Mouse (Mus musculus) left cerebral cortex, adult 18-20 months (tissue): Measurements from ENCODE around the gene Scgb2b17. TPM values are rescaled to one million over a fixed set of nuclear protein-coding genes. Genes with fewer than 3 reads are reported as not detected.
"Not testable (repeated sequence)": the region's sequence is repeated elsewhere in the genome, so short reads cannot be mapped to it uniquely, and the experiment has no call there.

Source experiments
- DNase-seq, 2 experiments: peaks; one replicate each; pipeline ENCODE4 v3.0.0; 2021 to 2022; ENCODE audit warnings: low spot score in 2 of 2, mixed read lengths in 1 of 2
- long read RNA-seq, 2 experiments: library from polyadenylated mRNA; stranded (forward); transcript quantifications; one replicate each; pipeline ENCODE4 v2.0.0; 2021
- total RNA-seq, 2 experiments: library from RNA; stranded (reverse); gene quantifications; 2 replicates each; pipeline ENCODE4 v1.2.3; 2021

Scgb2b17 gene
- not detected for total RNA-seq
- long read RNA-seq, experiment 1, result 0 reads
- long read RNA-seq, experiment 2, result 0 reads

DNA sequence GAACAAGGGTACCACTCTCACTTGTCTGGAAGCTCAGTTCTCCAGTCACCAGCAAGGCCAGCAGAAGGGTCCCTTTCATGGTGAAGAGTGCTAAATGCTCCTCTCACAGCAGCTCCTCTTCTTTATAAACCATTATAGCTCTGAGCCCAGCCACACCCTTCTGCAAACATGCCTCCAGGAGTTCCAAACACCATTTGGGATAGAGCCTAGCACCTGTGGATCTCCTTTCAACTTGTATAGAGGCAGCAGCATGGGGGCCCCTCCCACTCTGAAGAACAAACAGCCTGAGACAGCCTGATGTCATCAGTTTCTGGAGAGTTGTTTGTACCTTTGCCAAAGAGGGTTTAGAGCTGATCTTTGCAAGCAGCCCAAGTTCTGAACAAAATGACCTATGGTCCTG, at the start of gene Scgb2b17:
TSS of gene Scgb2b17 (minus strand) at position 101 of the 400 bp plus-strand sequence.
- not testable (repeated sequence) for DNase-seq

DNA sequence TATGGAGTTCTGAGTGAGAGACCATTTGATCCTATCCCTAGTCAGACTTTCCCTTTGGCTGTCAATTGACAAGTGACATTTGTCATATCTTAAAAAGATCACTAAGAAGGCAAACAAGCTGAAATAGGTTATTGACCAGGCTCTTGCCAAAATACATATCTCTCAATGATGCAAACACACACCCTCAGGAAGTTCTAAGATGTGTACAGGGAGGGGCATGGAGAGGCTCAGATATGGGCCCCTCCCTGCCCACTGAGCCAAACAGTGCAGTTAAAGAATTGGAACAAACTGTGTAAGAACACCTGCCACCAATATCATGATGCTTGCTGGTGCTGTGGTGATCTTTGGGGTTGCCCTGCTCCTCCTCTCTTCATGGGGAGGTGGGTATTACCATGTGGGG, 6.8 kb upstream of the Scgb2b17 start, which contains the start of gene Scgb1b17:
TSS of gene Scgb1b17 (plus strand) at position 301 of the 400 bp plus-strand sequence.
- DNase-seq, result not testable (repeated sequence)

Other genes with a start within 250 kb of the Scgb2b17 start
- gene Scgb2b15, start 226.9 kb downstream of the Scgb2b17 start, total RNA-seq, result not detected
- not detected for gene Scgb1b15, start 220.0 kb downstream of the Scgb2b17 start, total RNA-seq
- not detected for gene Scgb1b17, start 6.9 kb upstream of the Scgb2b17 start, total RNA-seq
- not detected for gene Scgb2b18, start 117.3 kb upstream of the Scgb2b17 start, total RNA-seq
- gene Scgb1b18, start 129.0 kb upstream of the Scgb2b17 start, total RNA-seq, result not detected
- not detected for gene Scgb2b19, start 223.8 kb upstream of the Scgb2b17 start, total RNA-seq
- gene Scgb1b19, start 230.7 kb upstream of the Scgb2b17 start, total RNA-seq, result not detected